Mouse (Mus musculus): ENCODE results near the gene Slc39a7.
"Not testable (repeated sequence)": the region's sequence is repeated elsewhere in the genome, so short reads cannot be mapped to it uniquely, and the experiment has no call there.

The Slc39a7 gene

GRCm38 (mm10) chr17:33999341-34000149 is 31.9 kb downstream of the Slc39a7 start:
- DNase-seq (ENCODE audit: low spot score) = no peak

GRCm38 (mm10) chr17:33998697-33999096 is 32.8 kb downstream of the Slc39a7 start:
- not testable (repeated sequence) for DNase-seq (ENCODE audit: low spot score)

GRCm38 (mm10) chr17:33997025-33997424 is 34.5 kb downstream of the Slc39a7 start:
- DNase-seq (ENCODE audit: low spot score) = not testable (repeated sequence)

- no peak for DNase-seq (ENCODE audit: low spot score)
Measured at GRCm38 (mm10) chr17:33995651-33996050, 35.8 kb downstream of the Slc39a7 start.

GRCm38 (mm10) chr17:33994959-33995358 is 36.5 kb downstream of the Slc39a7 start:
- DNase-seq (ENCODE audit: low spot score) = no peak

GRCm38 (mm10) chr17:33991788-33992664 is 39.5 kb downstream of the Slc39a7 start:
- no peak for DNase-seq (ENCODE audit: low spot score)

- not testable (repeated sequence) for DNase-seq (ENCODE audit: low spot score)
Measured at GRCm38 (mm10) chr17:33982136-33982535, 49.3 kb downstream of the Slc39a7 start.

GRCm38 (mm10) chr17:33981192-33981909 is 50.1 kb downstream of the Slc39a7 start:
- DNase-seq (ENCODE audit: low spot score) = peak; percentile 47

- no peak for DNase-seq (ENCODE audit: low spot score)
Measured at GRCm38 (mm10) chr17:33980181-33981035, 51.1 kb downstream of the Slc39a7 start.

GRCm38 (mm10) chr17:33979512-33980050 is 51.9 kb downstream of the Slc39a7 start:
- no peak for DNase-seq (ENCODE audit: low spot score)

- no peak for DNase-seq (ENCODE audit: low spot score)
Measured at GRCm38 (mm10) chr17:33978631-33979031, 52.9 kb downstream of the Slc39a7 start.
